Mouse (Mus musculus) neural tube, embryonic 14.5 days (tissue): Measurements from ENCODE around the gene Slc41a2. TPM values are rescaled to one million over a fixed set of nuclear protein-coding genes. Genes with fewer than 3 reads are reported as not detected.

Source experiments
- ATAC-seq: fragments of 200-750 bp; cut with Nextera tagmentation; 2 replicates; pipeline ENCODE4 v1.8.0; 2017; ENCODE audit warnings: low read depth, mild to moderate bottlenecking, moderate TSS enrichment, moderate library complexity
- H3K27ac ChIP-seq: fragments of 300-500 bp; sonication (generic); 2 replicates; pipeline ENCODE4 v1.5.1; 2014; ENCODE audit warnings: low read depth, mild to moderate bottlenecking, control low read depth, low read length, moderate library complexity, mixed read lengths
- H3K27me3 ChIP-seq: fragments of 300-500 bp; sonication (generic); 2 replicates; pipeline ENCODE4 v1.6.1; 2014; ENCODE audit warnings: low read length; ENCODE audit not compliant: control insufficient read depth, insufficient read depth
- H3K36me3 ChIP-seq: fragments of 300-500 bp; sonication (generic); 2 replicates; pipeline ENCODE4 v1.6.1; 2014; ENCODE audit warnings: low read length, mixed read lengths; ENCODE audit not compliant: control insufficient read depth, insufficient read depth
- H3K4me1 ChIP-seq: fragments of 300-500 bp; sonication (generic); 2 replicates; pipeline ENCODE4 v1.6.1; 2014; ENCODE audit warnings: low read length; ENCODE audit not compliant: control insufficient read depth, insufficient read depth
- H3K4me2 ChIP-seq: fragments of 300-500 bp; sonication (generic); 2 replicates; pipeline ENCODE4 v1.6.1; 2014; ENCODE audit warnings: mild to moderate bottlenecking, low read depth, low read length, control low read depth
- H3K4me3 ChIP-seq: fragments of 300-500 bp; sonication (generic); 2 replicates; pipeline ENCODE4 v1.5.1; 2014; ENCODE audit warnings: low read depth, low read length, control low read depth, mixed read lengths
- H3K9ac ChIP-seq: fragments of 300-500 bp; sonication (generic); replicated peaks from 2 replicates; pipeline ENCODE4 v1.6.1; 2014; ENCODE audit warnings: low read depth, mild to moderate bottlenecking, control low read depth, low read length, mixed read lengths
- H3K9me3 ChIP-seq: fragments of 300-500 bp; sonication (generic); 2 replicates; pipeline ENCODE4 v1.6.1; 2016; ENCODE audit warnings: low read length; ENCODE audit not compliant: control insufficient read depth
- WGBS: fragments of 180-500 bp; shearing (Covaris S2); extraction: QIAGEN DNeasy Blood & Tissue Kit; methylation state at CpG from one replicate; pipeline ENCODE4 v1.1.7; 2014; 5-methylcytosine and 5-hydroxymethylcytosine counted together
- polyA plus RNA-seq: library from polyadenylated mRNA; unstranded; fragments of >200 nt; fragmentation: Nextera tagmentation; extraction: Ambion mirVana; gene quantifications from 2 replicates; pipeline ENCODE4 v1.2.1, GENCODE M21; 2014

Gene Slc41a2
- polyA plus RNA-seq, 1 experiment from 2014 or later = 14.1 TPM

DNA sequence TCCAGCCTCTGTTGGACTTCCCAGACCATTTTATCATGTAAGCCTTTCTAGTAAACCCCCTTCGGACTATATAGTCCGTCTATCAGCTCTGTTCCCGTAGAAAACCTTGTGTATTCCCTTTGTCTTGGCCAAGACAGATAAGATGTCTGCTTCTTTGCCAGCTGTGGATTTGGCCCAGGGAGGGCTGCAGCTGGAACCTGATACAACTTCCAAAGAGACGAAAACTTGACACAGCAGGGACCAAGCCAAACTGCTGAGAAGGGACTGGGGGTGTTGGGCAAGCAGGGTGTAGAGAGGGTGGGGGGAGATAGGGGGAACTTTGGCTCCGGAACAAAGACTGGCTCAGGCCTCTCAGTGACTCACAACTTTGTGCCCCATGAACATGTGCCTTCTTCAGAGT, 120.4 kb downstream of the Slc41a2 start:
- ATAC-seq = no peak
- no peaks in the 10 kb centered on the region for H3K9me3 ChIP-seq
- WGBS = 85% methylated on average over 5 of the region's 5 CpGs
- no peak overlapping the region for H3K4me2 ChIP-seq
- H3K4me1 ChIP-seq = no peaks in the 10 kb centered on the region
- no peak overlapping the region for H3K4me3 ChIP-seq
- no peaks in the 10 kb centered on the region for H3K36me3 ChIP-seq
- no peaks in the 10 kb centered on the region for H3K27me3 ChIP-seq
- H3K27ac ChIP-seq = no peak overlapping the region
- no peak overlapping the region for H3K9ac ChIP-seq

DNA sequence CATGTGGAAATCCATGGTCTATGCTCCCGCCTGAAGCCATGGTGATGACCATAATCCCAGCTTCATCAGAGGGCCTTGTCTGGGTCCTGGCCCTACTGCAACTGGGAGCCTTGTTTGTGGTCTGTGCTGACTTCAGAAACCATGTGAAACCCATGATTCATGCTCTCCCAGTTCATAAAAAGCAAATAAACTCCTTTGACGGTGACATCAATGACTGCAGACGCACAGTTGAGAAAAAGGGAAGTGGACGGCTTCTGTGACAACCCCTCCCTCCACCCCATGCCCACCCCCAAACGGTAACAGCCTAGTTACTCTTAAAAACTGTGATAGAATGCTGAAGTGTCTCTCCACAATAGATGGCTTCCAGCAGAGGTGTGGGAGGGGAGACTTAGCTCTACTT, 122.1 kb downstream of the Slc41a2 start:
- H3K4me3 ChIP-seq = no peak overlapping the region
- H3K9me3 ChIP-seq = no peaks in the 10 kb centered on the region
- H3K9ac ChIP-seq = no peak overlapping the region
- H3K4me1 ChIP-seq = no peaks in the 10 kb centered on the region
- 73% methylated on average over 5 of the region's 5 CpGs for WGBS
- no peaks in the 10 kb centered on the region for H3K36me3 ChIP-seq
- H3K27ac ChIP-seq = no peak overlapping the region
- H3K4me2 ChIP-seq = no peak overlapping the region
- no peaks in the 10 kb centered on the region for H3K27me3 ChIP-seq
- ATAC-seq = no peak

DNA sequence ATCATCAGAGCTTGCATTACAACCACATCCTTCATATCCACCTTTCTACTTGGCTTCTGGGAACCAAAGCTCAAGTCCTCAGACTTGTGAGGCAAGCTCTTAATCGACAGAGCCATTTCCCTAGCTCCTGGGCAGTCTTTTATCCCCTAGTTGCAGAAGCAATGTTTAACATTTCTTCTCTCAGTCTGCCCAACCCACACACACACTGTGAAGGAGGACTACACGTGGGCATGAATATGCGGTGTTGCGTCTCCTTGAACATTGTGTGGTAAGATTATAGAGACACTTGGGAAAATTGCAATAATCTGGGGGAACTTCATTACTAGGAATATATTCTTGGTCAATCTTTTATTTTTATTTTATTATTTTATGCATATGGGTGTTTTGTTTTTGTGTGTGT, 125.1 kb downstream of the Slc41a2 start:
- H3K9ac ChIP-seq = no peak overlapping the region
- H3K9me3 ChIP-seq = no peaks in the 10 kb centered on the region
- H3K4me3 ChIP-seq = no peak overlapping the region
- H3K27me3 ChIP-seq = no peaks in the 10 kb centered on the region
- H3K4me2 ChIP-seq = no peak overlapping the region
- no peak overlapping the region for H3K27ac ChIP-seq
- no peaks in the 10 kb centered on the region for H3K36me3 ChIP-seq
- WGBS = 92% methylated on average over 4 of the region's 4 CpGs
- H3K4me1 ChIP-seq = no peaks in the 10 kb centered on the region
- no peak for ATAC-seq

DNA sequence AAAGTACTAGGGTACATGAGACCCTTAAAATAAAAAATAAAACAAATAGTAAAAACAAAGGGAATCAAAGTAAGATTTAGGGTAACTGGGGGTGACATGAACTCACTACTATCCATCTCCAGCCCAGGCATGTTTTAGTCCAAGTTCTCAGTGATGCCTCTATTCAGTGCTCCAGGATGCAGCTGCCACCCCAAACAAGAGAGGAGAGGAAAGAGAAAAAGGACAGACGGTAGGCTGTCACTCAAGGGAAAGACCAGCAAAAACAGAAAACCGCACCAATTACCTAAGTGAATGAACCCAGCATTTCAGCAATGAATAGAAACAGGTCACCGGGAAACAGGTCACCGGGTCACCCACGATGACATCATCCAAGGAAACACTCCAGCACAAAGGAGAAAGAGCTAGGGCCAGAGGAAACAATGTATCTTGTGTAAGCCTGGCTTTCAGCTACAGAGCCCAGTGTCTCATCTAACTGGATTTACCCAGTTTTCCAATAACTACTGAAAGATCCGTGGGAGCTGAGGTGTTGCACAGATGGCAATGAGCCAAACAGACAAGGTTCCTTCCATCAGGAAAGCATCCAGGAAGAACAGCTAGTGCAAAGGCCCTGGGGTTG, 126.6 kb downstream of the Slc41a2 start:
- Histone ChIP-seq H3K4me2 (no peak overlapping the region), H3K9ac (no peak overlapping the region), H3K4me1 (no peaks in the 10 kb centered on the region), H3K4me3 (no peak overlapping the region), H3K27ac (no peak overlapping the region), H3K9me3 (no peaks in the 10 kb centered on the region), H3K27me3 (no peaks in the 10 kb centered on the region), H3K36me3 (no peaks in the 10 kb centered on the region)
- WGBS = 30% methylated on average over 6 of the region's 6 CpGs
- no peak for ATAC-seq

DNA sequence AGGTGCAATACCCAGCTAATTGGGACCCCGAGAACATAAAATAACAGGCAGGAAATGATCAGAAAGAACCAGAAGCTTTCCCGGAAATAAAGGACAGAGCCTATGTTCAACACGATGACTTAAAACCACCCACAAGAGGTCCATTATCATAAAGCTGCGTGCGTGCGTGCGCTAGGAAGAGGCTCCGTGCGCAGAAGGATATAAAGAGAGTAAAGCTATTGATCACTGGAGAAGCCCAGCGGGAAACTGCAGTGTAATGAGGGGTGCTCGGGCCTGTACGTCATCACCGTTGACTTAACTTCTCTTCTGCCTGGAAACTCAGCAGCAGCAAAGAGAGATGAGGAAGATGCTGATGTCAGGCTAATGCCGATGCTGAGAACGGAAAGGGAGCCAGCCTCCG, 127.6 kb downstream of the Slc41a2 start:
- Histone ChIP-seq H3K4me1 (no peaks in the 10 kb centered on the region), H3K9me3 (no peaks in the 10 kb centered on the region), H3K4me3 (no peak overlapping the region), H3K27ac (no peak overlapping the region), H3K27me3 (no peaks in the 10 kb centered on the region), H3K9ac (no peak overlapping the region), H3K4me2 (no peak overlapping the region), H3K36me3 (no peaks in the 10 kb centered on the region)
- ATAC-seq = peak; percentile 61; the same call in 1 of the 2 replicates
- WGBS = 28% methylated on average over 16 of the region's 16 CpGs

DNA sequence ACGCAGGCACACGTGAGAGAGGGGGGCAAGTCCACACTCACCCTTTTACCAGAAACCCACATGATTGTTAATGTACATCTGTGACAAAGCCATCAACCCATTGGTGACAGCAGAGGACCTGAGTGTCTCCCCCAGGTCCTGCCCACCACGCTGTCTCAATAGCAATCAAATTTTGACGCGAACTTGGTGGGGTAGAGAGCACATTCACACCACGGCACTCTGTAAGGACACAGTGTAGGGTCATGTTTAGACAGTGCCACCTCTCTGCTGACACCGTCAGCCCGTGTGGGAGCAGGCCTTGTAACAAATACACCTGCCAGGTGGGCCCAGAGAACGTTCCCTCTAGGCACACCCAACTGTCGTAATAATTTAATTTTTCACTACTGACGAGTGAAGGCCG, 128.3 kb downstream of the Slc41a2 start:
- WGBS = 76% methylated on average over 12 of the region's 12 CpGs
- 0 out of 2 replicates have a peak, but pooled peaks have one; percentile 24 for ATAC-seq

DNA sequence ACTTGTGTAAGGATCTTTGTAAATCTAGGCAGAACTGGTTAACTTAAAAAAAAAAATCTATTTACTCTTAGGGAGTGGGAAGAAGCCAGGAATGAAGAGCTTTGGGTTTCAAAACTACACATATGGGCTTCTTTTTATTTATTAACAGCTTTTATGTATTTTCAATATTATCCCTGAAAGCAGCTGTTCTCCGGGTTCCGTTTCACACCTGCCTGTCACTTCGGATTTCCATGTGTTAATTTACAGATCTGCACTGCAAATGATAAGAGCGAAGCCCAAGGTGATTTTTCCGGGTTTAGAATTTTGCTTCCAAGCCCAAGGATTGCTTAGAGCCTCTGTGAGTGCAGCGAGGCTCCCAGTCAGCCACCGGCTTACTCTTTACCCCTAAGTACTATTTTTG, 129.2 kb downstream of the Slc41a2 start:
- Histone ChIP-seq H3K4me1 (no peaks in the 10 kb centered on the region), H3K27me3 (no peaks in the 10 kb centered on the region), H3K9ac (no peak overlapping the region), H3K9me3 (no peaks in the 10 kb centered on the region), H3K36me3 (no peaks in the 10 kb centered on the region), H3K4me3 (no peak overlapping the region), H3K4me2 (no peak overlapping the region), H3K27ac (no peak overlapping the region)
- no peak for ATAC-seq
- WGBS = 85% methylated on average over 7 of the region's 7 CpGs

More for the DNA sequence above, 128.3 kb downstream of the Slc41a2 start:
- H3K27me3 ChIP-seq = no peaks in the 10 kb centered on the region
- H3K4me2 ChIP-seq = no peak overlapping the region
- no peaks in the 10 kb centered on the region for H3K36me3 ChIP-seq
- H3K4me1 ChIP-seq = no peaks in the 10 kb centered on the region
- H3K4me3 ChIP-seq = no peak overlapping the region
- no peak overlapping the region for H3K27ac ChIP-seq
- no peaks in the 10 kb centered on the region for H3K9me3 ChIP-seq
- no peak overlapping the region for H3K9ac ChIP-seq

DNA sequence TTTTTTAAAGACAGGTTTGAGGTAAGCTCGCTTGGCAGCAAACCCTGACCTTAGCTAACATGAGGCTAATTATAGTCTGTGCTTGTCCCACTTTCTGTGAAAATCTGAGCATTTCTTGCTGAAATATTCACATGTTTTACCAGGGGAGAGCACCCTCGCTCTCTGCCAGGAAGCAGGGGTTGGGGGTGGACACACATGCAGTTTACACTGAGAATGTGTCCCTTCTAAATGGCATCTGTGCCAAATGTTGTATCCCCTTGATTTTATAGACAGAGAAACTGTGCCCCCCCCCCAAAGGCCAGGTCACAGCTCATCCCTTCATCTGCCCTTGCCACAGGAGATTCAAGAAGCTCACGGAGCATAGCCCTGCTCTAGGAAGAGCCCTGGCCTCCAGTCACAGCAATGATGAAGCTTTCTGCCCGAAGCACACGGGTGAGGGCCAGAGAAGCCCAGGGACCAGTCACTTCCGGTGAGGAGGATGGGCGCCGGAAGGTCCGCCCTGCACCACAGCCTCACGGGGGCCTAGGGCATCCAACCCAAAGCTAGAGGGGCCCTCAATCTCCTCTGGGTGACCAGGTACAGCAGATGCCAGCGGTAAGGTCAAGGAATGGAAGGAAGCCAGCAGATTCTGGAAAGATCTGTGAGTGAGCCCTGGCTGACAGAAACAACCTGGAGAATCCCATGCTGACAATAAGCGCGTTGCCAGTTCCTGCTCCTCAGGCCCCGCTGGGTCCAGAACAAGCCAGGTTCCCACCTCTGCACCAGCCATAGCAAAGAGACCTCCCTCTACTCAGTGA, 134.6 kb downstream of the Slc41a2 start:
- no peaks in the 10 kb centered on the region for H3K9me3 ChIP-seq
- no peak overlapping the region for H3K27ac ChIP-seq
- H3K36me3 ChIP-seq = no peaks in the 10 kb centered on the region
- no peaks in the 10 kb centered on the region for H3K4me1 ChIP-seq
- H3K27me3 ChIP-seq = no peaks in the 10 kb centered on the region
- no peak overlapping the region for H3K9ac ChIP-seq
- WGBS = 87% methylated on average over 14 of the region's 14 CpGs
- no peak overlapping the region for H3K4me2 ChIP-seq
- no peak overlapping the region for H3K4me3 ChIP-seq
- ATAC-seq = no peak

DNA sequence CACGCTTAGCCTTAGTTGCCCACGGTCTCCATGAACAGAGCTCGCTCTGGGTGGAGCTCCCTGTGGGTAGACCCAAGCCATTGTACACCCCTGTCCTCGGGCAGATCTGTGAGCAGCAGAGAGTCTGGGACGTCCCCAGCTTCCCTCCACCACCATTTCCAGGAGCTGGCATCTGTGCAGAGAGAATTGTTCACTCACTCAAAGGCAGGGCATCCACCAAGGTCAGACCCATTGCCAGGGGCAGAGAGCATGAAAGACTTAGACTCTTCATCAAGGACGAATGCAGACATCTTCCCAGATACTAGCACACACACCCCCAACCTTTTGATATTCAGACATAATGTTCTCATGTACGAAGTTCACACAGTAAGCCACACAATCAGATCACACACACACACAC, 136.2 kb downstream of the Slc41a2 start:
- ATAC-seq = no peak
- WGBS = 88% methylated on average over 7 of the region's 7 CpGs

More for the DNA sequence above, 136.2 kb downstream of the Slc41a2 start:
- Histone ChIP-seq H3K36me3 (no peaks in the 10 kb centered on the region), H3K4me3 (no peak overlapping the region), H3K4me1 (no peaks in the 10 kb centered on the region), H3K9ac (no peak overlapping the region), H3K27ac (no peak overlapping the region), H3K27me3 (no peaks in the 10 kb centered on the region), H3K4me2 (no peak overlapping the region), H3K9me3 (no peaks in the 10 kb centered on the region)
